Mouse (Mus musculus) stomach, embryonic 14.5 days (tissue): ENCODE data around the gene Samsn1. TPM values are rescaled to one million over a fixed set of nuclear protein-coding genes. Genes with fewer than 3 reads are reported as not detected.

Experiments
- ATAC-seq: fragments of 200-750 bp; cut with Nextera tagmentation; 2 replicates; pipeline ENCODE4 v1.8.0; 2017; ENCODE audit warnings: low read depth, moderate TSS enrichment; ENCODE audit not compliant: insufficient number of reproducible peaks, insufficient read depth, low FRiP score
- H3K27ac ChIP-seq: fragments of 300-500 bp; sonication (generic); 2 replicates; pipeline ENCODE4 v1.5.1; 2014; ENCODE audit warnings: mild to moderate bottlenecking, low read length, moderate library complexity, mixed read lengths
- H3K27me3 ChIP-seq: fragments of 300-500 bp; sonication (generic); 2 replicates; pipeline ENCODE4 v1.6.1; 2014; ENCODE audit warnings: low read length, control low read depth, mixed read lengths; ENCODE audit not compliant: control insufficient read depth, insufficient read depth
- H3K36me3 ChIP-seq: fragments of 300-500 bp; sonication (generic); 2 replicates; pipeline ENCODE4 v1.6.1; 2014; ENCODE audit warnings: mild to moderate bottlenecking, control low read depth, low read length, moderate library complexity, mixed read lengths; ENCODE audit not compliant: control insufficient read depth, insufficient read depth
- H3K4me1 ChIP-seq: fragments of 300-500 bp; sonication (generic); 2 replicates; pipeline ENCODE4 v1.6.1; 2014; ENCODE audit warnings: low read length, control low read depth, mixed read lengths; ENCODE audit not compliant: control insufficient read depth, insufficient read depth
- H3K4me2 ChIP-seq: fragments of 300-500 bp; sonication (generic); replicated peaks from 2 replicates; pipeline ENCODE4 v1.6.1; 2014; ENCODE audit warnings: low read depth, low read length, control low read depth
- H3K4me3 ChIP-seq: fragments of 300-500 bp; sonication (generic); 2 replicates; pipeline ENCODE4 v1.5.1; 2014; ENCODE audit warnings: low read depth, low read length, control low read depth
- H3K9ac ChIP-seq: fragments of 300-500 bp; sonication (generic); replicated peaks from 2 replicates; pipeline ENCODE4 v1.6.1; 2014; ENCODE audit warnings: low read depth, mild to moderate bottlenecking, control low read depth, low read length, moderate library complexity, mixed read lengths
- H3K9me3 ChIP-seq: fragments of 300-500 bp; sonication (generic); 2 replicates; pipeline ENCODE4 v1.6.1; 2016; ENCODE audit warnings: low read depth, low read length, control low read depth; ENCODE audit not compliant: control insufficient read depth
- WGBS: fragments of 180-500 bp; shearing (Covaris S2); extraction: QIAGEN DNeasy Blood & Tissue Kit; methylation state at CpG from one replicate; pipeline ENCODE4 v1.1.7; 2014; 5-methylcytosine and 5-hydroxymethylcytosine counted together
- polyA plus RNA-seq: library from polyadenylated mRNA; unstranded; fragments of >200 nt; fragmentation: Nextera tagmentation; extraction: Ambion mirVana; gene quantifications from 2 replicates; pipeline ENCODE4 v1.2.1, GENCODE M21; 2014

The Samsn1 gene
- polyA plus RNA-seq, 1 experiment from 2014 or later: 1.2 TPM

DNA sequence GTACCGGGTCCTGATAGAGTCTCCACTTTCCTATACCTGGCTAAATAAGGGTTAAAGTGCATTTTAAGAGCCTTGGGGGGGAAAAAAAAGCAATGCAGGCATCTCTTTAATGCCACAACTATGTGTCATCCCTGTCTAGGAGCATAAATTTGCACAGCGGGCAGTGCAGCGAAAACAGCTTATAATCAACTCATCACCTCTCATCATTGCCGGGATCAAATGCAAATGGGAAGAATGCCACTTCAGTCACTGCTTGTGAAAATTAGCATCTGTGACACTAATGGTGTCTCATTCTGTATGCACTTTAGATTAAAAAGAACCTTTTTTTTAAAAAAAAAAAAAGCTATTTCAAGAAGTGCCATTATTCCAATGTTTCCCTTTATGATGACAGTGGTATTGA is 118.0 kb downstream of the Samsn1 start:
- WGBS: 92% methylated on average over 4 of the region's 4 CpGs
- H3K27me3 ChIP-seq: no peaks in the 10 kb centered on the region
- H3K4me2 ChIP-seq: no peak overlapping the region
- no peak overlapping the region for H3K9ac ChIP-seq
- H3K4me1 ChIP-seq: no peaks in the 10 kb centered on the region
- no peak overlapping the region for H3K27ac ChIP-seq
- H3K9me3 ChIP-seq: no peaks in the 10 kb centered on the region
- H3K36me3 ChIP-seq: no peaks in the 10 kb centered on the region
- ATAC-seq: no peak
- no peak overlapping the region for H3K4me3 ChIP-seq

DNA sequence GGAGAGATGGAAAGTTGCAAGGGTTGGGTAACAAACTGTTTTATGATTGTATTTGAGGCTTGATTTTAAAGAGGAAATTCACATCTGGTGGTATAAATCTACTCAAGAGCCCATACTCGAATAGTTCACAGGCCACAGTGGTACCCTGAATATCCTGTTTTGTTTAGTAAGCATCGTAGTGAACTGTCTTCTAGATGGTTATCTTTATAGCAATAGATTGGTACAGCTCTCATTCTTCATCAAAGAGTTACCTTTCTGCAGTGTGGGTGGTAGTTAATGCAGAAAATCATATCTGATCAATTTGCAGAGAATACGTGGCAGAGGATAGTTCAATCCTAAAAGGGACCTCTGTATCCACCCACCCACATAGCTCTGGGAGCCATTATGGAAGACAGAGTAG is 119.1 kb downstream of the Samsn1 start:
- no peak overlapping the region for H3K27ac ChIP-seq
- no peaks in the 10 kb centered on the region for H3K36me3 ChIP-seq
- no peak overlapping the region for H3K4me3 ChIP-seq
- WGBS: 81% methylated on average over 3 of the region's 3 CpGs
- H3K4me1 ChIP-seq: no peaks in the 10 kb centered on the region
- no peak overlapping the region for H3K4me2 ChIP-seq
- ATAC-seq: no peak
- H3K9me3 ChIP-seq: no peaks in the 10 kb centered on the region
- no peak overlapping the region for H3K9ac ChIP-seq
- no peaks in the 10 kb centered on the region for H3K27me3 ChIP-seq

DNA sequence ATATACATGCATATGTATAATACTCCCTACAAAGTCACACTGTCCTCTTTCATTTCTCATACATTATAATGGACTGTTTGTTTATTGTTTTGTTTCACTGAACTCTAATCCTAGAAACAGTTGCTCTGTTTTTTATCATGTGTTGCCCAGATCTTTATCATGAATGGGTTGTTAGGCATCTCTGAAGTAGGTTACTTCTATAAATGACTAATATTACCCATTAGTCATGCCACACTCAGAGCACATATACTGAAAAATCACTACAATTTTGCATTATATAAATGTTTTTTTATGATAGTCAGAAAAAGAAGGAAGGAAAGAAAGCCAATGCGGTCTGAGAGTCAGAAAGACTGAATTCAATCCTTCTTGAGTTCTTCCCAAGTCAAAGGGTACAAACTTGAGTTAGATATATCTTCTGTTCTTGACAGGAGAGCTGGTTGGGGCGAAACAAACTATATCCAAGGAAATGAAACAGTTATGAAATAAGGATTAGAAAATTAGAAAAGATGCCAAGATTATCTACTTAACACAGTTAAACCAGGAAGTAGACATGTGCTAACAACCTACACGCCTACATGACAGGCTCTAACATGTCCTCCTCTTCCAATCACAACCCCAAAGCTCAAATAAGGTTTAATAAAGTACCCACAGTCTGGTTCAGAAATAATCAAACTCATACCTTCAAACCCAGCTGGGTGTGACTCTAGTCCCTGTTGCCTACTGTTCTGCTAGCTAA is 122.0 kb downstream of the Samsn1 start:
- ATAC-seq: no peak
- H3K27ac ChIP-seq: no peak overlapping the region
- H3K27me3 ChIP-seq: no peaks in the 10 kb centered on the region
- no peak overlapping the region for H3K4me2 ChIP-seq
- H3K36me3 ChIP-seq: no peaks in the 10 kb centered on the region
- WGBS: 84% methylated on average over 3 of the region's 3 CpGs
- no peak overlapping the region for H3K4me3 ChIP-seq
- H3K9ac ChIP-seq: no peak overlapping the region
- H3K4me1 ChIP-seq: no peaks in the 10 kb centered on the region
- no peaks in the 10 kb centered on the region for H3K9me3 ChIP-seq

DNA sequence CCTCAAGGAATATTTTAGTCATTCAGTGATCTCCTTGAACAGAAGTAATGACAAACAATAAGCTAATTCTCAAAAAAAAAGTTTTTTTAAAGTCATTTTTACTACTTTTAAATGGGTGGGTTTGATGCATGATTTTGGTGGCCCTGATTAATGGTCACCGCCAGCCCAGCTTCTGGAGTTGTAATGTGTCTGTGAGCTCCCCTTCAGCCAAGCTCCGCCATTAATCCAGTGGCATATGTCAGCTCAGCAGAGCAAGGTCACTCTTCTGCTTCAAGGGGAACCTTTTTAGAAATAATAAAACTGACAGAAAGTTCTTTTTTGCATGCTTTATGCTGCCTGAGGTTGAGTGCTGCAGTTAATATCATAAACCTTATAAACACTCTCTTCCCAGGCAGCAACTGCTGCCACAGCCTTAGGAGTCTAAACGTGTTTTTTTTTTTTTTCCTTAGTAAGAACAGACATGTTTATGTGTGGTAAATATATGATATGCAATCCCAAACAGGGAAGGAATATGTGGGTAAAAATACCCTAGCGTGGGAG is 124.2 kb downstream of the Samsn1 start:
- H3K4me3 ChIP-seq: no peak overlapping the region
- 42% methylated on average over 4 of the region's 4 CpGs for WGBS
- no peaks in the 10 kb centered on the region for H3K36me3 ChIP-seq
- no peak overlapping the region for H3K27ac ChIP-seq
- no peak overlapping the region for H3K4me2 ChIP-seq
- ATAC-seq: no peak
- no peaks in the 10 kb centered on the region for H3K9me3 ChIP-seq
- H3K27me3 ChIP-seq: no peaks in the 10 kb centered on the region
- no peak overlapping the region for H3K9ac ChIP-seq
- no peaks in the 10 kb centered on the region for H3K4me1 ChIP-seq

DNA sequence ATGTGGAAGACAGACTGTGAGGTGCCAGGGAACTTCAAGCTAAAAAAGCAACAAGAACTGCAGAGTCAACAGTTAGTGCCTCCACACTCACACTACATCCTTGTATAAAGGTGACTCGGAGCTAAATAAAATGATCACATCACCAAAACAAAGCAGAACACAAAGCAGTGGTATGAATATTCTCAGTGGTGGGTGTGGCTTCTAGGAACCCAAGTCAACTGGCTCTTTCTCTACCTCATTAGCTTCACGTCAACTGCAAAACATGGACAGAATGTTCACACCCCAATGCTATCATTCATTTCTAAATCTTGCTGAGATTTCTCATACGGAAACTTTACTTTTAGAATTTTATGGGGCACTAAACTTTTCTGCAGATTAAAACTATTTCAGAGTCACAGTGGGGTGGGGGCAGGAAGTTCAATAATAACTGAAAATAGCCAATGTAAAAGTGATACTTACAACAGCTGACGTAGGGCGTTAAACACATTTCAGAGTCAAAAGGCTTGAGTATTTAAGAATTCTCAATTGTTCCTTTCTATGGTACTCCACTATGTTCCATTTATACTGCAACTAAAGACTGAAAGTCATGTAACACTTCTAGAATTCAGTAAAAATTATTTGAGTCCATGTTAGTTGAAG is 127.7 kb downstream of the Samsn1 start:
- 84% methylated on average over 5 of the region's 5 CpGs for WGBS
- Histone ChIP-seq H3K27me3 (no peaks in the 10 kb centered on the region), H3K9me3 (no peaks in the 10 kb centered on the region)

DNA sequence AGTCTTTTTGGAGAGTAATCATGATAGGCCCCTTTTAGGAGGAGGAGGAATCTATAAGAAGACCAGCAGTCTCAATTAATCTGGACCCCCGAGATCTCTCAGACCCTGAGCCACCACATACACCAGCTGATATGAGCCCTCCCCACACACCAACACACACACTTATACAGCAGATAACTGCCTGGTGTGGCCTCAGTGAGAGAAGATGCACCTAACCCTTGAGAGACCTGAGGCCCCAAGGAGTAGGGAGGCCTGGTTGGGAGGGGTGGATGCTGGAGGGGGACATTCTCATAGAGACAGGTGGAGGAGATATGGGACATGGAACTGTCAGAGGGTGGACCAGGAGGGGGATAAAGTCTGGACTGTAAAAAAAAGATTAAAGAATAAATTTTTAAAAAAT is 128.6 kb downstream of the Samsn1 start:
- no peak for ATAC-seq

More for the DNA sequence above, 127.7 kb downstream of the Samsn1 start:
- Histone ChIP-seq H3K27ac (no peak overlapping the region), H3K4me1 (no peaks in the 10 kb centered on the region), H3K9ac (no peak overlapping the region), H3K4me3 (no peak overlapping the region), H3K4me2 (no peak overlapping the region), H3K36me3 (no peaks in the 10 kb centered on the region)
- no peak for ATAC-seq

DNA sequence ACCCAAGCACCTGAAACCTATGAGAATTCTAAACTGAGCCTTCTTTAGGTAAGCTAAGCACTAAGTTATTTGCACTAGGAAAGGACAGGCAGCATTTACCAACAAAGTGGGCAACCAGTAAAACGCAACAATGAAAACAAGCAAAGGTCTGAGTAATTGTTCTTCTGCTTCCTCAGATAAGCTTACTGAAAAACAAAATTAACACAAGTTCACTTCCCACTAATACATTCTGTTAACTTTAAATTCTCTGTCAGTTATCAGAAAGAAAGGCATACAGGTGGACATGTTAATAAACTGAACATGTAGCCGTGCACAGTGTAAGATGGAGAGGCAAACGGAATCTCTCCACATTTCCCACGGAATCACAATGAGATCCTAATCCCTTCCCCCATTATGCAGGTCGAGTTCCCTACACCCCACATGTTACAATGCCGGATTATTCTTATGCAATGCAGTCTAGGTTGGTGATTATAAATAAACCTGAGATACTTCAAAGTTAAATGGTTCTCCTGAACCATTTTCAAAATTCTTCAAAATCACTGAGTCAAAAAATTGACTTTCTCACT is 132.9 kb downstream of the Samsn1 start:
- Histone ChIP-seq H3K27ac (no peak overlapping the region), H3K9ac (no peak overlapping the region), H3K4me2 (no peak overlapping the region), H3K27me3 (no peaks in the 10 kb centered on the region), H3K4me3 (no peak overlapping the region), H3K4me1 (no peaks in the 10 kb centered on the region), H3K9me3 (no peaks in the 10 kb centered on the region), H3K36me3 (no peaks in the 10 kb centered on the region)
- ATAC-seq: no peak
- WGBS: 71% methylated on average over 6 of the region's 6 CpGs

More for the DNA sequence above, 128.6 kb downstream of the Samsn1 start:
- Histone ChIP-seq H3K4me1 (no peaks in the 10 kb centered on the region), H3K4me2 (no peak overlapping the region), H3K4me3 (no peak overlapping the region), H3K36me3 (no peaks in the 10 kb centered on the region), H3K27me3 (no peaks in the 10 kb centered on the region), H3K9ac (no peak overlapping the region), H3K9me3 (no peaks in the 10 kb centered on the region), H3K27ac (no peak overlapping the region)
- WGBS: 89% methylated on average over 1 of the region's 1 CpGs

DNA sequence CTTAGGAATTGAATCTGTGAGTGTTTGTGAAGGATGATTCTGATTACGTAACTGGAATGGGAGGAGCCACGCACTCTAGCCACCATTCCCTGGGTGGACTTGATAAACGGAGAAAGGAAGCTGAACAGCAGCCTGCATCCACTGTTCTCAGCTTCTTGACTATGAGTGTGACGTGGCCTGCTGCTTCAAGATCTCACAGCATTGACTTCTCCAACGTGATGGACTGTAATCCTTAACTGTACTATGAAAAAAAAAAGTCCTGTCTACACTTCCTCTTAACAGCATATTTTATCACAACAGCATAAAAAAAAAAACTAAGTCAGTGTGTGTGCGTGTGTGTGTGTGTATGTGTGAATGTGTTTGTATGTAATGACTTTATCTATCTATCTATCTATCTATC is 134.9 kb downstream of the Samsn1 start:
- H3K9ac ChIP-seq: no peak overlapping the region
- H3K4me3 ChIP-seq: no peak overlapping the region
- H3K36me3 ChIP-seq: no peaks in the 10 kb centered on the region
- no peak for ATAC-seq
- no peaks in the 10 kb centered on the region for H3K9me3 ChIP-seq
- no peak overlapping the region for H3K27ac ChIP-seq
- H3K27me3 ChIP-seq: no peaks in the 10 kb centered on the region
- WGBS: 77% methylated on average over 6 of the region's 6 CpGs
- H3K4me2 ChIP-seq: no peak overlapping the region
- no peaks in the 10 kb centered on the region for H3K4me1 ChIP-seq
